Mouse (Mus musculus): ENCODE measurements around the gene Sumf1.

- no peak for TF ChIP-seq CTCF (IDR thresholded peaks at IDR 0.05; ENCODE audit: borderline replicate concordance, insufficient read depth, low read length)
- no peak for TF ChIP-seq POLR2A (IDR thresholded peaks at IDR 0.05; ENCODE audit: low read depth, low read length)
Measured at GRCm38 (mm10) chr6:108142796-108143195, 42.6 kb downstream of the Sumf1 start.

All from embryonic fibroblast, embryonic 13.5 days (primary cell).